Mouse (Mus musculus) heart, postnatal 0 days (tissue): ENCODE results near the gene Tprgl. TPM values are rescaled to one million over a fixed set of nuclear protein-coding genes. Genes with fewer than 3 reads are reported as not detected.

Experiments used
- ATAC-seq: fragments of 200-750 bp; cut with Nextera tagmentation; 2 replicates; pipeline ENCODE4 v1.8.0; 2017; ENCODE audit warnings: low read depth, moderate number of reproducible peaks, moderate library complexity; ENCODE audit not compliant: insufficient read depth
- DNase-seq: peaks from one replicate; pipeline ENCODE4 v3.0.0-alpha.2; 2016; ENCODE audit warnings: low spot score
- H3K27ac ChIP-seq: fragments of 300-500 bp; sonication (generic); 2 replicates; pipeline ENCODE4 v1.5.1; 2014; ENCODE audit warnings: low read depth, mild to moderate bottlenecking
- H3K27me3 ChIP-seq: fragments of 300-500 bp; sonication (generic); 2 replicates; pipeline ENCODE4 v1.6.1; 2014; ENCODE audit warnings: low read length, mixed read lengths; ENCODE audit not compliant: control insufficient read depth, insufficient read depth
- H3K36me3 ChIP-seq: fragments of 300-500 bp; sonication (generic); replicated peaks from 2 replicates; pipeline ENCODE4 v1.6.1; 2014; ENCODE audit warnings: low read length, mixed read lengths; ENCODE audit not compliant: control insufficient read depth, insufficient read depth
- H3K4me1 ChIP-seq: fragments of 300-500 bp; sonication (generic); 2 replicates; pipeline ENCODE4 v1.6.1; 2014; ENCODE audit warnings: antibody characterized with exemption; ENCODE audit not compliant: control insufficient read depth, insufficient read depth
- H3K4me2 ChIP-seq: fragments of 300-500 bp; sonication (generic); 2 replicates; pipeline ENCODE4 v1.6.1; 2014; ENCODE audit warnings: low read depth, mild to moderate bottlenecking, low read length, moderate library complexity
- H3K4me3 ChIP-seq: fragments of 300-500 bp; sonication (generic); 2 replicates; pipeline ENCODE4 v1.5.1; 2014; ENCODE audit warnings: low read depth, low read length
- H3K9ac ChIP-seq: fragments of 300-500 bp; sonication (generic); replicated peaks from 2 replicates; pipeline ENCODE4 v1.6.1; 2014; ENCODE audit warnings: low read depth, low read length, mixed read lengths
- H3K9me3 ChIP-seq: fragments of 300-500 bp; sonication (generic); replicated peaks from 2 replicates; pipeline ENCODE4 v1.6.1; 2016; ENCODE audit warnings: low read length; ENCODE audit not compliant: control insufficient read depth
- CTCF ChIP-seq: IDR thresholded peaks from 2 replicates; pipeline ENCODE4 v1.5.1; 2016; ENCODE audit warnings: antibody characterized with exemption, control low read depth, low read depth
- EP300 ChIP-seq: IDR thresholded peaks from 2 replicates; pipeline ENCODE4 v1.6.1; 2016; ENCODE audit warnings: antibody characterized with exemption, low read depth
- WGBS: fragments of 180-500 bp; shearing (Covaris S2); extraction: QIAGEN DNeasy Blood & Tissue Kit; methylation state at CpG from one replicate; pipeline ENCODE4 v1.1.7; 2014; 5-methylcytosine and 5-hydroxymethylcytosine counted together
- polyA plus RNA-seq: library from polyadenylated mRNA; unstranded; fragments of >200 nt; fragmentation: Nextera tagmentation; extraction: Ambion mirVana; gene quantifications from 2 replicates; pipeline ENCODE4 v1.2.1, GENCODE M21; 2015
- total RNA-seq: library from RNA; depleted of rRNA; stranded (reverse); fragments of >200 nt; gene quantifications from 2 replicates; pipeline ENCODE4 v1.2.3, GENCODE M21; 2014; ENCODE audit warnings: low replicate concordance

Tprgl gene
- total and polyA plus RNA-seq, 2 experiments from 2014 or later, result 116 to 123 TPM

DNA sequence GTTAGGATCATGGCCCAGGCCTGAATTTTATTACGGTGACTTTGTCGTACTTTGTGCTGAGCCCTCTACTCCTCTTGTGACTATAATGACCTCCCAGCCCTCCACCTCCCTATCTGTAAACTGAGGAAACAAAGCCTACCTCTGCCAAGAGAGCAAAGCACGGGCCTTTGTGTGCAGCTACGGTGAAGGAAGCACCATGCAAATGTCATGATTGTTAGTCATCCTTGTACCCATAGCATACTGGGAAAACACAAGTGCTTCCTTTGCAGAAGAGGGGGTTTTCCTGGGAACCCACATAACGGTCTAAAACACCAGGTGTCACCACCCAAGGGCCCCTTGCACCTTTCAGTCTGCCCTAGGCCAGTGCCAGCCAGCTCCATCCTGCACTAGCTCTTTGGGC lies 35.3 kb downstream of the Tprgl start:
- Histone ChIP-seq H3K36me3 (no peaks in the 10 kb centered on the region), H3K9me3 (no peaks in the 10 kb centered on the region), H3K9ac (no peak overlapping the region), H3K4me1 (no peaks in the 10 kb centered on the region), H3K4me3 (no peak overlapping the region), H3K27me3 (0 out of 2 replicates have a peak, but pooled peaks cover 7% of the 10 kb centered on the region), H3K27ac (no peak overlapping the region), H3K4me2 (no peak overlapping the region)
- TF ChIP-seq EP300 (no peak), CTCF (no peak)
- ATAC-seq, result no peak
- 63% methylated on average over 5 of the region's 5 CpGs for WGBS
- DNase-seq, result no peak

DNA sequence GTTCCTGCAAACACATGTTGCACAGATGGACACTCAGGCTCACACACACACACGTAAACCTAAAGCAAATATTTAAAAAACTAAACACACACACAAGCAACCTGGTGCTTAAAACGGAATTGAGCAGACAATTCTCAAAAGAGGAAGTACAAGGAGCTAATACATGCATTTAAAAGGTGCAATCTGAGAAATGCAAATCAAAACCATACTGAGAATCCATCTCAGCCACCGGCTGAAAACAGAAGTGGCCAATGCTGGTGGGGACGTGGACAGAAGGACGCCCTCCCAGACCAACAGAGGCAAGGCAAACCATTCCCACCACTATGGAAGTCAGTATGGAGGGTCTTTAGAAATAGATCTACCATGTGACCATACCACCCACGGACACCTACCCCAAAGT lies 36.9 kb downstream of the Tprgl start:
- Histone ChIP-seq H3K9me3 (no peaks in the 10 kb centered on the region), H3K4me3 (no peak overlapping the region), H3K4me1 (no peaks in the 10 kb centered on the region), H3K36me3 (no peaks in the 10 kb centered on the region), H3K4me2 (no peak overlapping the region), H3K27ac (no peak overlapping the region), H3K9ac (no peak overlapping the region), H3K27me3 (0 out of 2 replicates have a peak, but pooled peaks cover 7% of the 10 kb centered on the region)
- TF ChIP-seq EP300 (no peak), CTCF (no peak)
- no peak for DNase-seq
- no peak for ATAC-seq
- 71% methylated on average over 6 of the region's 6 CpGs for WGBS

DNA sequence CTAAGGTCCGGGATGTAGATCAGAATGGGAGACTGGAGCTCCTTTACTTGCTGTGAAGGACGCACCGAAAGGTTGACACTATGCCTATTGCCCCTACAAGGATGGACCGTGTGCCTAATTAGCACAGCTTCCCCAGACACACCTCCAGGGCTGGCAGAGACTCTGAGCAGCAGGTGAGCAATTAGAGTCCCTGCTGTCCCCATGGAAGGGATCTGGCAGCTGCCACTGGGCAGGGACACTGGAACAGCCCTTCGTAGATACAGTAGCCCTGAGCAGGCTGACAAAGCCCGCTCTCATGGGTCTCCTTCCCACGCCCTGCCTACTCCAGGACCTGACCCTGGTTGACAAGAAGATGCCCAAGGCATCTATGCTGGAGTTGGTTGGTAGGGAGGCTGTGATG lies 38.1 kb downstream of the Tprgl start:
- Histone ChIP-seq H3K9ac (no peak overlapping the region), H3K4me3 (no peak overlapping the region), H3K4me2 (no peak overlapping the region), H3K36me3 (no peaks in the 10 kb centered on the region), H3K9me3 (no peaks in the 10 kb centered on the region), H3K4me1 (no peaks in the 10 kb centered on the region), H3K27ac (no peak overlapping the region), H3K27me3 (0 out of 2 replicates have a peak, but pooled peaks cover 7% of the 10 kb centered on the region)
- no peak for TF ChIP-seq EP300
- no peak for TF ChIP-seq CTCF
- no peak for ATAC-seq
- 62% methylated on average over 7 of the region's 7 CpGs for WGBS
- no peak for DNase-seq

DNA sequence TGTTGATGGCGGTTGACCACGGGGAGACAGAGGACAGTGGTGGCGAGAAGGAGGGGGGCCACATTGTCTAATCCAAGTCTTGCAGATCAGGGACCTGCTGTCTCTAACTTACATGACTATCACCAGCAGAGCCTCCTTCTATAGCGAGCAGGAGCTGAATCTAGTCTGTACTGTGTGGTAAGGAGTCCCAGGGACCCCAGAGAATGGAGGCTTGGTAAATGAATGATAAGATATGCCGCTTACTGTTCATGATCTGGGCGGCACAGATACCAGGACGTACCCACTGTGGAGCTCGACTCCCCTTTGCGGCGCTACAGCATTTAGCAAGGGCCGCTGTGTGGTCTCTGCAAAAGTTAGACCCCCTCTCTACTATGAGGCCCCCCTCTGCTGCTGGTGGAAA lies 38.7 kb downstream of the Tprgl start:
- no peak for DNase-seq
- 69% methylated on average over 11 of the region's 11 CpGs for WGBS

DNA sequence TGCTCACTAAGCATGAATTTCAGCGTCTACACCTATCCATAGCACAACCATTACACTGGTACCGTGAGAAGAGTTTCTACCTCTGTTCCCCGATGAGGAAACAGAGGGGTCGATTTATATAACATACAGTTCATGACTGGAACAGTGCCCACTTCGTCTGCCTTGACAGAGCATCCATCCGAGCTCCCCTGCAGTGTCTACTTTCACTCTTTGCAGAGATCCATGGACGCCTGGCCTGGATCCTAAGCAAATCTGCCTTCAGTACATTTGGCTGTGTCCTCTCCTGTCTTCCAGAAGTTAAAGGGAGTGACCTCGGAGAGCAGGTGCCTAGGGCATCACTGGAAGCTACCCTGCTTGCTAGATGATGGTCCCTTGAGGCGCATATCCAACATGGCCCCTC lies 41.3 kb downstream of the Tprgl start:
- Histone ChIP-seq H3K27me3 (0 out of 2 replicates have a peak, but pooled peaks cover 7% of the 10 kb centered on the region), H3K36me3 (no peaks in the 10 kb centered on the region), H3K9me3 (no peaks in the 10 kb centered on the region), H3K4me3 (no peak overlapping the region), H3K4me1 (no peaks in the 10 kb centered on the region), H3K9ac (no peak overlapping the region), H3K4me2 (no peak overlapping the region), H3K27ac (no peak overlapping the region)
- WGBS, result 66% methylated on average over 9 of the region's 9 CpGs
- TF ChIP-seq CTCF (no peak), EP300 (no peak)
- DNase-seq, result no peak
- ATAC-seq, result no peak

More for the DNA sequence above, 38.7 kb downstream of the Tprgl start:
- no peak for ATAC-seq
- Histone ChIP-seq H3K27me3 (0 out of 2 replicates have a peak, but pooled peaks cover 7% of the 10 kb centered on the region), H3K9me3 (no peaks in the 10 kb centered on the region), H3K4me1 (no peaks in the 10 kb centered on the region), H3K4me3 (no peak overlapping the region), H3K36me3 (no peaks in the 10 kb centered on the region), H3K9ac (no peak overlapping the region), H3K4me2 (no peak overlapping the region), H3K27ac (no peak overlapping the region)
- no peak for TF ChIP-seq CTCF
- no peak for TF ChIP-seq EP300

DNA sequence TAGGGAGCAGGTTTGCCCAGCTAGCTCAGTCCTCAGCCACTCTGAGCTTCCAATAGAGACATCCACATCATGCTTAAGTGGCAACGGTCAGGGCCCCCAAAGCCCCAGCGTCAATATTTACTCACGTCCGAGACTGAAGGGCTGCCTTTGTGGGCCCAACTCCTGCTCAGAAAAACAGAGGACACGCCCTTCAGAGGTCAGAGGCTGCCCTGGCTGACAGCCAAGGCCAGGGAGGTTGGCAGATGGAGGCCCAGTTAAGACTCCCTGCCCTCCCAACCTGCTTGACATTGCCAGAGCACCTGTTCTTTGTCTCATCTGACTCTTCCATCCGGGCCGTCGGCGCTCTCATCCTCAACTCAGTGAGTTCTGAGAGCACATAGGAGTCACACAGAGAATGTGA lies 41.7 kb downstream of the Tprgl start:
- no peaks in the 10 kb centered on the region for H3K4me1 ChIP-seq
- TF ChIP-seq EP300, result no peak
- H3K9ac ChIP-seq, result no peak overlapping the region
- WGBS, result 64% methylated on average over 9 of the region's 9 CpGs
- no peaks in the 10 kb centered on the region for H3K9me3 ChIP-seq
- no peak overlapping the region for H3K27ac ChIP-seq
- H3K36me3 ChIP-seq, result no peaks in the 10 kb centered on the region
- H3K4me3 ChIP-seq, result no peak overlapping the region
- H3K27me3 ChIP-seq, result 0 out of 2 replicates have a peak, but pooled peaks cover 7% of the 10 kb centered on the region
- no peak overlapping the region for H3K4me2 ChIP-seq
- ATAC-seq (no peak), DNase-seq (no peak)
